Mouse (Mus musculus) G1E-ER4 (cell line): Measurements from ENCODE around the gene Dnaja3. TPM values are rescaled to one million over a fixed set of nuclear protein-coding genes. Genes with fewer than 3 reads are reported as not detected.

Experiments
- GATA1 ChIP-seq: IDR thresholded peaks from one replicate; pipeline ENCODE4 v1.8.0; 2012; ENCODE audit warnings: low read length, inconsistent platforms
- polyA plus RNA-seq: library from polyadenylated mRNA; stranded (reverse); fragments of >175 nt; gene quantifications from 2 replicates; pipeline ENCODE4 v1.2.3, GENCODE M21; 2012

Dnaja3 gene
- polyA plus RNA-seq, 1 experiment = 70.0 TPM

GRCm38 (mm10) chr16:4602766-4603452 lies 36.9 kb upstream of the Dnaja3 start:
- TF ChIP-seq GATA1 = no peak

GRCm38 (mm10) chr16:4603453-4603837 lies 36.3 kb upstream of the Dnaja3 start:
- TF ChIP-seq GATA1 = no peak

- TF ChIP-seq GATA1 = no peak
Observed at GRCm38 (mm10) chr16:4604293-4604837, 35.4 kb upstream of the Dnaja3 start.

- TF ChIP-seq GATA1 = no peak
Observed at GRCm38 (mm10) chr16:4605514-4606131, 34.2 kb upstream of the Dnaja3 start.

- TF ChIP-seq GATA1 = no peak
Observed at GRCm38 (mm10) chr16:4606431-4607084, 33.2 kb upstream of the Dnaja3 start.

- TF ChIP-seq GATA1 = no peak
Observed at GRCm38 (mm10) chr16:4607818-4608531, 31.8 kb upstream of the Dnaja3 start.

GRCm38 (mm10) chr16:4608532-4609059 lies 31.2 kb upstream of the Dnaja3 start:
- TF ChIP-seq GATA1 = no peak

- TF ChIP-seq GATA1 = no peak
Observed at GRCm38 (mm10) chr16:4611193-4611592, 28.6 kb upstream of the Dnaja3 start.

GRCm38 (mm10) chr16:4611676-4612075 lies 28.1 kb upstream of the Dnaja3 start:
- no peak for TF ChIP-seq GATA1

GRCm38 (mm10) chr16:4613736-4614135 lies 26.1 kb upstream of the Dnaja3 start:
- no peak for TF ChIP-seq GATA1

GRCm38 (mm10) chr16:4614639-4615038 lies 25.1 kb upstream of the Dnaja3 start:
- no peak for TF ChIP-seq GATA1

GRCm38 (mm10) chr16:4615297-4615696 lies 24.5 kb upstream of the Dnaja3 start:
- TF ChIP-seq GATA1 = no peak

GRCm38 (mm10) chr16:4616829-4617228 lies 23.0 kb upstream of the Dnaja3 start:
- TF ChIP-seq GATA1 = no peak

- no peak for TF ChIP-seq GATA1
Observed at GRCm38 (mm10) chr16:4624074-4624473, 15.7 kb upstream of the Dnaja3 start.

GRCm38 (mm10) chr16:4624481-4625110 lies 15.2 kb upstream of the Dnaja3 start, which contains the start of gene Pam16:
TSS of gene Pam16 (minus strand) at chr16:4624988.
- no peak for TF ChIP-seq GATA1

- TF ChIP-seq GATA1 = no peak
Observed at GRCm38 (mm10) chr16:4627105-4627504, 12.7 kb upstream of the Dnaja3 start.
